Mouse (Mus musculus) midbrain, postnatal 0 days (tissue): Measurements from ENCODE around the gene Ccdc60. TPM values are rescaled to one million over a fixed set of nuclear protein-coding genes. Genes with fewer than 3 reads are reported as not detected.

Experiments
- ATAC-seq: fragments of 200-750 bp; cut with Nextera tagmentation; 2 replicates; pipeline ENCODE4 v1.8.0; 2017; ENCODE audit warnings: moderate number of reproducible peaks, mild to moderate bottlenecking, moderate TSS enrichment, moderate library complexity; ENCODE audit not compliant: low FRiP score
- DNase-seq: peaks from one replicate; pipeline ENCODE4 v3.0.0-alpha.2; 2015; ENCODE audit warnings: low spot score
- H3K27ac ChIP-seq: fragments of 300-500 bp; sonication (generic); 2 replicates; pipeline ENCODE4 v1.5.1; 2014; ENCODE audit warnings: low read depth, mild to moderate bottlenecking, low read length, mixed read lengths
- H3K27me3 ChIP-seq: fragments of 300-500 bp; sonication (generic); 2 replicates; pipeline ENCODE4 v1.6.1; 2014; ENCODE audit warnings: low read length, control low read depth, mixed read lengths; ENCODE audit not compliant: insufficient read depth
- H3K36me3 ChIP-seq: fragments of 300-500 bp; sonication (generic); 2 replicates; pipeline ENCODE4 v1.6.1; 2014; ENCODE audit warnings: low read length, control low read depth, mixed read lengths; ENCODE audit not compliant: insufficient read depth
- H3K4me1 ChIP-seq: fragments of 300-500 bp; sonication (generic); 2 replicates; pipeline ENCODE4 v1.6.1; 2014; ENCODE audit warnings: mild to moderate bottlenecking, control low read depth, antibody characterized with exemption, low read length, mixed read lengths; ENCODE audit not compliant: insufficient read depth
- H3K4me2 ChIP-seq: fragments of 300-500 bp; sonication (generic); 2 replicates; pipeline ENCODE4 v1.6.1; 2014; ENCODE audit warnings: low read depth, mild to moderate bottlenecking, low read length, mixed read lengths; ENCODE audit not compliant: poor library complexity, severe bottlenecking
- H3K4me3 ChIP-seq: fragments of 300-500 bp; sonication (generic); 2 replicates; pipeline ENCODE4 v1.5.1; 2014; ENCODE audit warnings: low read depth, mild to moderate bottlenecking, low read length, moderate library complexity
- H3K9ac ChIP-seq: fragments of 300-500 bp; sonication (generic); replicated peaks from 2 replicates; pipeline ENCODE4 v1.6.1; 2014; ENCODE audit warnings: mild to moderate bottlenecking, low read length, moderate library complexity, mixed read lengths; ENCODE audit not compliant: poor library complexity, severe bottlenecking
- H3K9me3 ChIP-seq: fragments of 300-500 bp; sonication (generic); 2 replicates; pipeline ENCODE4 v1.6.1; 2016; ENCODE audit warnings: low read length, control low read depth
- CTCF ChIP-seq: IDR thresholded peaks from 2 replicates; pipeline ENCODE4 v1.5.1; 2016; ENCODE audit warnings: antibody characterized with exemption, mild to moderate bottlenecking
- WGBS: fragments of 180-500 bp; shearing (Covaris S2); extraction: QIAGEN DNeasy Blood & Tissue Kit; methylation state at CpG from one replicate; pipeline ENCODE4 v1.1.7; 2014; 5-methylcytosine and 5-hydroxymethylcytosine counted together
- polyA plus RNA-seq: library from polyadenylated mRNA; unstranded; fragments of >200 nt; fragmentation: Nextera tagmentation; extraction: Ambion mirVana; gene quantifications from 2 replicates; pipeline ENCODE4 v1.2.1, GENCODE M21; 2015
- total RNA-seq: library from RNA; depleted of rRNA; stranded (reverse); fragments of >200 nt; gene quantifications from 2 replicates; pipeline ENCODE4 v1.2.3, GENCODE M21; 2014

The Ccdc60 gene
- total and polyA plus RNA-seq, 2 experiments from 2014 or later = 2.2 to 2.6 TPM

DNA sequence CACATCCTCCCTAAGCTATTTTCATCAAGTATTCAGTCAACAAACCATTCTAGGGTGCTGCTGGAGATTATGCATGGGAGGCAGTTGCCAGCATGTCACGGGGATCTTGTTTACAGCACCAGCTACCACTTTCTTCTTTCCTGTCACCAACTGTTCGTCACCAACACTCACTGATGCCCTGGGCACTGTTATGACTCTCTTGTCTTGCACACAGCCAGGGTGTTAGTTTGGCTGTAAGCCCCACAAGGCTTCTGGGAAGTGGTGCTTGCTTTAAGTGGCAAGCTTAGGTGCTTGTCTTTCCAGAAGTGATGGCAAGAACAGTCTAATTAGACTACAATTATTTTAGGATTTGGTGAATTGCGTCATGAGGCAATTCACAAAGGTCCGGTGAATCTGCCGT lies 86.1 kb downstream of the Ccdc60 start:
- no peaks in the 10 kb centered on the region for H3K36me3 ChIP-seq
- no peaks in the 10 kb centered on the region for H3K9me3 ChIP-seq
- H3K4me1 ChIP-seq = no peaks in the 10 kb centered on the region
- no peak overlapping the region for H3K4me2 ChIP-seq
- H3K4me3 ChIP-seq = no peak overlapping the region
- no peak for TF ChIP-seq CTCF
- no peak overlapping the region for H3K9ac ChIP-seq
- 60% methylated on average over 5 of the region's 5 CpGs for WGBS
- DNase-seq (no peak), ATAC-seq (no peak)
- no peaks in the 10 kb centered on the region for H3K27me3 ChIP-seq
- no peak overlapping the region for H3K27ac ChIP-seq

GRCm38 (mm10) chr5:116194499-116194898 lies 94.3 kb downstream of the Ccdc60 start:
- no peak overlapping the region for H3K9ac ChIP-seq
- H3K4me1 ChIP-seq = no peaks in the 10 kb centered on the region
- H3K4me2 ChIP-seq = no peak overlapping the region
- ATAC-seq = no peak
- no peak overlapping the region for H3K4me3 ChIP-seq
- no peak for DNase-seq
- no peaks in the 10 kb centered on the region for H3K27me3 ChIP-seq
- H3K36me3 ChIP-seq = no peaks in the 10 kb centered on the region
- no peak overlapping the region for H3K27ac ChIP-seq
- H3K9me3 ChIP-seq = no peaks in the 10 kb centered on the region
- TF ChIP-seq CTCF = no peak
- 47% methylated on average over 11 of the region's 11 CpGs for WGBS

GRCm38 (mm10) chr5:116192693-116193092 lies 96.1 kb downstream of the Ccdc60 start:
- Histone ChIP-seq H3K4me2 (no peak overlapping the region), H3K9ac (no peak overlapping the region), H3K4me1 (no peaks in the 10 kb centered on the region), H3K4me3 (no peak overlapping the region), H3K9me3 (no peaks in the 10 kb centered on the region), H3K36me3 (no peaks in the 10 kb centered on the region), H3K27me3 (no peaks in the 10 kb centered on the region), H3K27ac (no peak overlapping the region)
- 78% methylated on average over 9 of the region's 9 CpGs for WGBS
- ATAC-seq (no peak), DNase-seq (no peak)
- TF ChIP-seq CTCF = peak; percentile 54

- no peak overlapping the region for H3K4me3 ChIP-seq
- no peak overlapping the region for H3K9ac ChIP-seq
- no peak for DNase-seq
- H3K36me3 ChIP-seq = no peaks in the 10 kb centered on the region
- no peaks in the 10 kb centered on the region for H3K27me3 ChIP-seq
- no peaks in the 10 kb centered on the region for H3K9me3 ChIP-seq
- H3K27ac ChIP-seq = no peak overlapping the region
- H3K4me1 ChIP-seq = no peaks in the 10 kb centered on the region
- 72% methylated on average over 3 of the region's 3 CpGs for WGBS
- TF ChIP-seq CTCF = no peak
- no peak for ATAC-seq
- no peak overlapping the region for H3K4me2 ChIP-seq
Observed at GRCm38 (mm10) chr5:116191596-116191995, 97.2 kb downstream of the Ccdc60 start.

DNA sequence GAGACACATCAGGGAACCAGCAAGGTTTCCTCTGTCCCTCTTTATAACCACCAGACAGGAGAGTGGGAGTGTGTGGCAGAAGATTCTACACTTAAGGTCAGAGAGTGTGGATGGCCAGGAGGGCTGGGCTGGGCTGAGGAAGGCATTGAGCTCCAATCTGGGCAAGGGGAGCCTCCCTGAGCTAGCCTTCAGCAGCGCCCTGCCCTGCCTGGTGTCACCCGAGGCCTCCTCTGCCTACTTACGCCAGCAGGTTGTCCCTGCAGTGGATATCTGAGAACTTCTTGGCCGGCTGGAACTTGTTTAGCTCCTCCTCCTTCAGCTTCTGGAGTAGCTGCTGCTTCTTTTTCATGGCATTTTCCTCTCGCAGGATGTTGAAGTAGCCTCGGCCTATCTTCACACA lies 99.0 kb downstream of the Ccdc60 start:
- H3K9me3 ChIP-seq = no peaks in the 10 kb centered on the region
- H3K27ac ChIP-seq = no peak overlapping the region
- no peak overlapping the region for H3K4me2 ChIP-seq
- no peak for ATAC-seq
- no peaks in the 10 kb centered on the region for H3K4me1 ChIP-seq
- 57% methylated on average over 6 of the region's 6 CpGs for WGBS
- H3K4me3 ChIP-seq = no peak overlapping the region
- no peaks in the 10 kb centered on the region for H3K27me3 ChIP-seq
- no peaks in the 10 kb centered on the region for H3K36me3 ChIP-seq
- DNase-seq = no peak
- no peak overlapping the region for H3K9ac ChIP-seq
- no peak for TF ChIP-seq CTCF

DNA sequence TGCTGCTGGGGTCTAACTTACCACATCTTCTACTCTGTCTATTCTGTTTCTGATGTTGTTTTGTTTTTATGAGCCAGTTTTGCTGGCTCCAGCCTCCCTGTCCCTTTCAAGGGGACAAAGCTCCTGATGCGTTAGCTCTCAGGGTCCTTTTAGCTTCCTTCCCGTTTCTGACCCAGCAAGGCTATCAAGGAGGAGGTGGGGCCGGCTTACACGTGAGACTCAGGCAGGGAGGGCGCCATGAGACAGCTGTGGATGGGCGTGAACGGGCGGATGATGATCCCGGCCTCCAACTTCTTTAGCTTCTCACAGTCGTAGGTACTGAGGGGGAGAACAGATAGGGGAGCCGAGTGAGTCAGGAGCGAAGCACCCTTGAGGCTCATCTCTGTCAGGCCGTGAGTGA lies 108.2 kb downstream of the Ccdc60 start:
- WGBS = 33% methylated on average over 13 of the region's 13 CpGs
- no peaks in the 10 kb centered on the region for H3K9me3 ChIP-seq

More for the DNA sequence above, 108.2 kb downstream of the Ccdc60 start:
- Histone ChIP-seq H3K4me1 (no peaks in the 10 kb centered on the region), H3K9ac (no peak overlapping the region), H3K27me3 (no peaks in the 10 kb centered on the region), H3K27ac (no peak overlapping the region), H3K36me3 (no peaks in the 10 kb centered on the region), H3K4me2 (no peak overlapping the region), H3K4me3 (no peak overlapping the region)
- no peak for ATAC-seq
- TF ChIP-seq CTCF = no peak
- no peak for DNase-seq
